Mouse (Mus musculus) gastrocnemius, adult 2 months (tissue): ENCODE data around the gene Lrrc75a. TPM values are rescaled to one million over a fixed set of nuclear protein-coding genes. Genes with fewer than 3 reads are reported as not detected.

Source experiments
- DNase-seq: peaks from one replicate; pipeline ENCODE4 v3.0.0; 2022
- H3K27ac ChIP-seq: fragments of 200-600 bp; 2 replicates; pipeline ENCODE4 v1.8.1; 2022; ENCODE audit warnings: mild to moderate bottlenecking
- H3K4me3 ChIP-seq: fragments of 200-600 bp; 2 replicates; pipeline ENCODE4 v1.8.1; 2022; ENCODE audit warnings: mild to moderate bottlenecking, moderate library complexity
- CTCF ChIP-seq: fragments of 200-600 bp; IDR thresholded peaks from 2 replicates; pipeline ENCODE4 v1.8.1; 2022; ENCODE audit warnings: antibody characterized with exemption, mild to moderate bottlenecking, moderate library complexity
- intact Hi-C: fragments of 180-260 bp; cut with DNase I; formaldehyde crosslinking; loops from one replicate; pipeline ENCODE4 v1.15.1; 2025
- long read RNA-seq, 2 experiments: library from polyadenylated mRNA; stranded (forward); transcript quantifications; one replicate each; pipeline ENCODE4 v2.0.0; 2021
- total RNA-seq, 2 experiments: library from RNA; stranded (reverse); gene quantifications; 2 replicates each; pipeline ENCODE4 v1.2.3; 2021

Lrrc75a gene
- 1 to 10 TPM; 3.2 to 5.6 TPM for total RNA-seq
- long read RNA-seq, experiment 1, partial matches to known transcripts: 0 of 3 reads
- long read RNA-seq, experiment 1, other reads (novel, unspliced or antisense): 0 of 3 reads
- long read RNA-seq, experiment 2, partial matches to known transcripts: 0 of 2 reads
- long read RNA-seq, experiment 2, other reads (novel, unspliced or antisense): 0 of 2 reads

GRCm38 (mm10) chr11:62647661-62648590, at the start of gene Lrrc75a:
Lrrc75a (minus strand) TSS chr11:62648523.
- no peak for TF ChIP-seq CTCF
- intact Hi-C loops: loop anchor here (1.0 kb wide), 1 partner anchor 27 kb away; no protein-coding TSS in a partner anchor
- H3K4me3 ChIP-seq: peak within 1 kb of the TSS; percentile 87
- H3K27ac ChIP-seq: peak within 1 kb of the TSS; percentile 87
- peak; percentile 76 for DNase-seq

GRCm38 (mm10) chr11:62695126-62695525, 46.8 kb upstream of the Lrrc75a start:
- DNase-seq: no peak
- no peak overlapping the region for H3K27ac ChIP-seq
- intact Hi-C loops: no loop called here
- no peak overlapping the region for H3K4me3 ChIP-seq
- no peak for TF ChIP-seq CTCF

DNA sequence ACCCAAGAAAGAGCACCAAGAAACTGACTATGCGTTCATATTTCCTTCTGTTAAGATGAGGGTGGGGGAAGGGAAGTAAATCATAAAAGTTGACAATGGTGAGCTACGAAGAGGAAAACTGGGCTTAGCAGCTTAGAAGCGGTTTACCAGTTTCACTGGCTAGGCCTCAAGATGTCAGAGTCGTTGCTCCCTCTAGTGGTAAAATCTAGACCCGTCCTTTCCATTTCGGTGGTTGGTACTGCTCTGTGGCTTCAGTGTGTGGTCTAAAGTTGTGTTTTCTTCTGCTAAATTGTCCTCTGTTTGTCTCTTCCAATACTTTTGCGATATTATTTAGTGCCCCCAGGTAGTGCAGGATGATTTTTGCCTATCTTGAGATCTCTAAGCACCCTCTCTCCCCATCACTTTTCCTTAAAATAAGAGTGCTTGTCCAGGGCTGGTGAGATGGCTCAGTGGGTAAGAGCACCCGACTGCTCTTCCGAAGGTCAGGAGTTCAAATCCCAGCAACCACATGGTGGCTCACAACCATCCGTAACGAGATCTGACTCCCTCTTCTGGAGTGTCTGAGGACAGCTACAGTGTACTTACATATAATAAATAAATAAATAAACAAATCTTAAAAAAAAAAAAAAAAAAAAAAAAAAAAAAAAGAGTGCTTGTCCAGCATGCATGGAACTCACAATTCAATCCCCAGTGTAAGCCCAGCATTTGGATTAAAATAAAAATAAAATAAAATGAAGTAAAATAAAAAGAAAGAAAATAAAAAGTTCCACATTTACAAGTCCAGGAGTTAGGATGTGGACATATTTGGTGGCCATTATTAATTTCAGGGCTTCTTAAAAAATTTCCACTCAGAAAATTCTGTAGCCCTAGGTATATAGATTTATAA, 45.2 kb upstream of the Lrrc75a start:
- peak; percentile 85 for TF ChIP-seq CTCF
- Histone ChIP-seq H3K4me3 (no peak overlapping the region), H3K27ac (no peak overlapping the region)
- intact Hi-C loops: no loop called here
- no peak for DNase-seq

- no peak for DNase-seq
- Histone ChIP-seq H3K27ac (no peak overlapping the region), H3K4me3 (no peak overlapping the region)
- intact Hi-C loops: no loop called here
- no peak for TF ChIP-seq CTCF
These were observed 43.3 kb upstream of the Lrrc75a start for GRCm38 (mm10) chr11:62691592-62691991.

- no peak overlapping the region for H3K4me3 ChIP-seq
- DNase-seq: no peak
- H3K27ac ChIP-seq: no peak overlapping the region
- TF ChIP-seq CTCF: no peak
- intact Hi-C loops: no loop called here
These were observed 31.6 kb upstream of the Lrrc75a start for GRCm38 (mm10) chr11:62679954-62680353.

GRCm38 (mm10) chr11:62678778-62679354, 30.5 kb upstream of the Lrrc75a start:
- intact Hi-C loops: no loop called here
- DNase-seq: no peak
- Histone ChIP-seq H3K4me3 (no peak overlapping the region), H3K27ac (no peak overlapping the region)
- TF ChIP-seq CTCF: no peak

DNA sequence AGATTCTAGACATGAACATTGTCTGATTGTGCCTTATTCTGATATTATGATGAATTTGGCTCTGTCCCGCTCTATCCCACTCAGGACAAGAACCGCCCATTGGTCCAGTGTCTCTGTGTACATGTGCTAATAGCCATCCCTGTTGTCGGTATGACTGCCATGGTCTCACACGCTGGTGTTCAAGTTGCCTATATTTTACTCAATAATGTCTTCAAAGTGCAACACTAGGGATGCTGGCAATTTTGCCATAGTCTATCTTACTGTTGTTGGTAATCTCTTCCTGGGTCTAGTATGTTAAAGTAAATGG, 27.9 kb upstream of the Lrrc75a start:
- Histone ChIP-seq H3K4me3 (no peak overlapping the region), H3K27ac (no peak overlapping the region)
- no peak for TF ChIP-seq CTCF
- intact Hi-C loops: no loop called here
- no peak for DNase-seq

DNA sequence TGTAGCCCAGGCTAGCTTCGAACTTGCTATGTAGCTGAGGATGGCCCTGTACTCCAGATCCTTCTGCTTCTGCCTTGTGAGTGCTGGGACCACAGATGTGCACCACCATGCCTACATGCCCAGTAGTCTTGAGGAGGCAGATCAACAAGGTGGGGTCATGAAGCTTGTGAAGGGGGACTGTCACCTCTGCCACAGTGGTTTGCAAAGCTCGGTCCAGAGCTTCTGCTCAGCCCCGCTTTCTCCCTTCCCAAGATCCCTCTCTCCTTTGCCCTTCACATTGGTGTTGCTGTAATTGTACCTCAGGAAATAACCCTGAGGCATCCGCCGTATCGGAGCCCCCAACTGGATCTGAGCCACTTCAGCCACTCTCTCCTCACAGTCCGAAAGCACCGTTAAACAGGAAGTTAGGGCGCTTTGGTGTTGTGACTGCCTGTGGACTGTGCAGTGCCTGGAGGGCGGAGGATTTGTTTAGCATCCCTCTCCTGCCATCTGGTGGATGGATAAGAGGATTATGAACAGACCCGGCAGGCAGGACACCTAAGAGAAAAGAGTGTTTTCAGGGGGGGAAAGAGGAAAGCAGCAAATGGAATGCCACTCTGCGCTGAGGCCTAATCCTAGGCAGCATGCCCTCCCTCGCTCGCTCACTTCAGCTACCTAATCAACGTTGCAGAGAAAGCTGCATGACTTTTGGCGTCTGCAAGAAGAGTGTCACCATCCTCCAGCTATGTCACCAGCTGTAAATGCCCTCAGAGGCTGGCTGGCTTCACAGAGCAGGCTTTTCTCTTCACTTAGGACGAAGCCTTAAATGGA, 27.4 kb upstream of the Lrrc75a start:
- H3K4me3 ChIP-seq: peak overlapping the region; percentile 64
- peak; percentile 80 for TF ChIP-seq CTCF
- DNase-seq: peak; percentile 70
- intact Hi-C loops: loop anchor here (1.0 kb wide), 2 partner anchors 27 to 62 kb away; partner anchors contain the start of genes Lrrc75a and Mmgt2
- H3K27ac ChIP-seq: peak overlapping the region; percentile 63

DNA sequence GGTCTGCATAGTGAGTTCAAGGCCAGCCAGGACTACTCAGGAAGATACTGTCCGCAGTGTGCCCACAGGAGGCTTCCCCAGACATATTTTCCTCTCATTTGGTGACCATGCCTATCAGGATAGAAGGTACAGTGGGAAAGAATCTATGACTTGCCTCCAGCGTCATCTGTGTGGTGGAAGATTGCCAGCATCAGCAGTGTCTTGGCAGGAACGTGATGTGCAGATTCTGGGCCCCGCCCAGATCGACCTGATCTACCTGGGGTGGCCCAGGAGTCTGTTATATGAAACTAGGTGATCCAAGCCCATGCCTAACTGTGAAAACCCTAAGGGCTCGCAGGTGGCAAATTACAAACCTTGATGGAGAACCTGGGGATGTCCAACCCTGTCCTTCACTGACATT, 21.7 kb upstream of the Lrrc75a start:
- DNase-seq: no peak
- TF ChIP-seq CTCF: no peak
- Histone ChIP-seq H3K4me3 (no peak overlapping the region), H3K27ac (0 out of 2 replicates have a peak overlapping the region, but pooled peaks have one; percentile 24)
- intact Hi-C loops: no loop called here

DNA sequence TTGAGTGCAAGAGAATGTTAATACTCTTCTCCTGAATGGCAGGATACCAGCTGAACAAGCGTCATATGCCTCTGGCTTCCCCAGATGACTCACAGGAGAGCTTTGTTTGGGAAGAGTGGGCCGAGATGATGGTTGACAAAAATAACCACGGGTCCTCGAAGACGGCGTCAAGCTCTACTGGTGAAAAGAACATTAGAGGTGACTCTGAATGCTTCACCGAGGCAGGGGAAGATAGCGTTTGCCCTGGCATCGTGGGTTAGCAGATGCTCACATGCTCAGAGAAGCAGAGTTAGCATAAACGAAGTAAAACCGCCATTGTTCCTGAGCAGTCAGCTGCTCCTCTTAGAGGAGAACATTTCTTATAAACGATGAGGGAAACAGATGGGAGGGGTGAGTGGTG, 21.1 kb upstream of the Lrrc75a start:
- TF ChIP-seq CTCF: no peak
- Histone ChIP-seq H3K4me3 (peak overlapping the region; percentile 35; the same call in 1 of the 2 replicates), H3K27ac (0 out of 2 replicates have a peak overlapping the region, but pooled peaks have one; percentile 24)
- DNase-seq: no peak
- intact Hi-C loops: no loop called here

- DNase-seq: no peak
- intact Hi-C loops: no loop called here
- TF ChIP-seq CTCF: no peak
- no peak overlapping the region for H3K4me3 ChIP-seq
- no peak overlapping the region for H3K27ac ChIP-seq
These were observed 20.7 kb upstream of the Lrrc75a start for GRCm38 (mm10) chr11:62668986-62669385.
